Mouse (Mus musculus) adrenal gland, postnatal 14 days (tissue): ENCODE data around the gene Fam222a. TPM values are rescaled to one million over a fixed set of nuclear protein-coding genes. Genes with fewer than 3 reads are reported as not detected.
A peak's percentile ranks its signal among the peaks of the same experiment; 100 is the strongest.

Experiments
- DNase-seq: peaks from one replicate; pipeline ENCODE4 v3.0.0; 2021; ENCODE audit warnings: mixed read lengths
- total RNA-seq: library from RNA; stranded (reverse); gene quantifications from 2 replicates; pipeline ENCODE4 v1.2.3, GENCODE M21; 2021

Fam222a gene
- total RNA-seq, 1 experiment from 2014 or later: 77.0 TPM

DNA sequence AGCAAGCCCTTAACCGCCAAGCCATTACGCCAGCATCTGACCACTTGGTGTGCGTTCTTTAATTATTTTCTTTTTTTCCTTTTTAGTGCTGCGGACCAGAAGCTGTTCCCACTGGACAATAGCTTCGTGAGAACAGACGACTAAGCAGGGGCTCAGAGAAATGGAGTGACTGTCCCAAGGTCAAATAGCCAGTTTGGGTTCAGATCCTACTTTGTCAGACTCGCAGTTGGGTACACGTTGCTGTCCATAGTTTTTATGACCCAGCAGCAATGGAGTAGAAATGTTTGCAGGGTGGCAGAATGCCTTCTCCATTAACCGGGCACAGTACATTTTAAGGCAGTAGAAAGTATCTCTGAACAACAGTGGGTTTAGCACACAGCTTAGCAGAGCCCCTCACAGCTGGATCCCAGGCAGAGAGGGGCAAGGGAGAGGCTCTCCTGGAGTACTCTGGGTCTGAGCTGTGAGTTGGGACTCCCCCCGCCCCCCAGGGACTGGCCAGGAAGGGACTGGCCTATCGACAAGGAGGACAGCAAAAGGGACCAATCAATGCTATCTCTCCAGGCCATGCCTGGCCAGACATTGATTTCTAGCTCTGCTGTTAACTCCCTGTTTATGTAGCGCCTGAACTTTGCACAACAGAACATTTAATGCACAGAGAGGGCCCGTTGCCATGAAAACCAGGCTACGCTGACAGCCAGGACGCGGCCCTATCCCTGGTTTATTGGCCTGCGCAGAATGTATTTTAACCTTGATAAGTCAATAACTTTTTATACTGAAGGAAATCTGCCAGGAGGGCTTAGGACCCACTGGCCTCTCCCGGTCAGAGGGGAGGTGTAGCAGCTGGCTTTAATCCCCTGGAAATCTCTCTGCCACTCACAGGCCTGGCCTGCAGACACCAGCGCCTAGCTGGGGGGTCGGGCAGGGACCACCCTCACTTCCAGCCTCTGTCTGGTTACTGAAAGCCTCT is 9.8 kb upstream of the Fam222a start:
- no peak for DNase-seq

GRCm38 (mm10) chr5:114560533-114560936 is 7.3 kb upstream of the Fam222a start:
- DNase-seq: peak; percentile 72

DNA sequence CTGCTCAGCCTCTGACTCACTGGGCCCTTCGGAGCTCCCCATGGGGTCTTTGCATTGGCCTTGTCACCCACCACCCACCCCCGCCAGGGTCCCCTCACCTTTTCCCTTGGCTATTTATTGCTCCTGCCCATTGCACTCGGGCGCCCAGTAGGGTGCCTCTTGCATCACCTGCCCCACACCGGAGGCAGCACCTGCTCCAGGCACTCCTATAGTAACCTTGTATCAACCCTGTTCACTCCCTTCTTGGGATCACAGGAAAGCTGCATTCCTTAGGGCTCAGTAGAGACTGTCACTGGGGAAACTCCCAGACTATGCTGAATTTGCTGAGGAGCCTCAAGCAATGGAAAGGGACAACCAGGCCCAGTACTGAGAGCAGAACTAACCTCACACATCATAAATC is 6.9 kb upstream of the Fam222a start:
- no peak for DNase-seq

DNA sequence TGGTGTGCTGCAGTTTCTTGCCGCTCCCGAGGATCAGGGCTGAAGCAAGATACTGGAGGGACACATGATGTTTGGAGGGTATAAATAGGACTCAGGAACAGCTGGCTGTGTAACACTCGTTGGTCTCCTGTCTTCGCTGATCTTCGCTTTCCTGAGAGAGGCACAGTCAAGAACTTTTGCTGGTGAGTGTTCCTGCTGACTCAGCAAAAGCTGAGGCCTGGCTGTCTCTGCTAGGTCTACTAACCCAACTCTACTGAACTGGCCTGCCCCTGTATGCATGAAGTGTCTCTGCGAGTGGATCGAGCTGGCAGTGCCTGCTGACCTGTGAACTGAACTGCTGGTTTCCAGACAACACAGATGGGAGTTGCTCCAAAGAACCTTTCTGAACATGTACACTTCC is 3.8 kb upstream of the Fam222a start:
- DNase-seq: no peak

GRCm38 (mm10) chr5:114565305-114565704 is 2.5 kb upstream of the Fam222a start:
- peak; percentile 73 for DNase-seq

- peak; percentile 57 for DNase-seq
These were observed 2.1 kb upstream of the Fam222a start for GRCm38 (mm10) chr5:114565751-114566150.

DNA sequence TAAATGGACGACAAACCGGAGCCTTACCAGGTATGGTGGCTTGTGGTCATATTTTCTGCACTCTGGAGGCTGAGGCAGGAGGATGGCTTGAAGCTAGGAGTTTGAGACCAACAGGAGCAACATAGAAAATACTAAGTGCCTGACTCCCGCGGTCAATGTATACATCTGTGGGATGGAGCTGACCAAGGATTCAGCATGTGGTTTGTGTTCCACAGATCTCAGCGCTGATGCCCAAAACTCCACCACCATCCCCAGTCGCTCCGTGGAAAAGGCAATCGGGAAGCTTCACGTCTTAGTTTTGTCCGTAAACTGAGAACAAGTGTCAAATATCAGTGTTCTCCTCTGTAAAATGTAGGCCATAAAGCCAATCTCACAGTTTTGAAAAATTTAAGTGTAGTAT is 1.4 kb upstream of the Fam222a start:
- no peak for DNase-seq

GRCm38 (mm10) chr5:114567075-114567517 is 720 bp upstream of the Fam222a start:
- DNase-seq: peak; percentile 99

GRCm38 (mm10) chr5:114568818-114569217 is 1.0 kb downstream of the Fam222a start:
- DNase-seq: peak; percentile 86

DNA sequence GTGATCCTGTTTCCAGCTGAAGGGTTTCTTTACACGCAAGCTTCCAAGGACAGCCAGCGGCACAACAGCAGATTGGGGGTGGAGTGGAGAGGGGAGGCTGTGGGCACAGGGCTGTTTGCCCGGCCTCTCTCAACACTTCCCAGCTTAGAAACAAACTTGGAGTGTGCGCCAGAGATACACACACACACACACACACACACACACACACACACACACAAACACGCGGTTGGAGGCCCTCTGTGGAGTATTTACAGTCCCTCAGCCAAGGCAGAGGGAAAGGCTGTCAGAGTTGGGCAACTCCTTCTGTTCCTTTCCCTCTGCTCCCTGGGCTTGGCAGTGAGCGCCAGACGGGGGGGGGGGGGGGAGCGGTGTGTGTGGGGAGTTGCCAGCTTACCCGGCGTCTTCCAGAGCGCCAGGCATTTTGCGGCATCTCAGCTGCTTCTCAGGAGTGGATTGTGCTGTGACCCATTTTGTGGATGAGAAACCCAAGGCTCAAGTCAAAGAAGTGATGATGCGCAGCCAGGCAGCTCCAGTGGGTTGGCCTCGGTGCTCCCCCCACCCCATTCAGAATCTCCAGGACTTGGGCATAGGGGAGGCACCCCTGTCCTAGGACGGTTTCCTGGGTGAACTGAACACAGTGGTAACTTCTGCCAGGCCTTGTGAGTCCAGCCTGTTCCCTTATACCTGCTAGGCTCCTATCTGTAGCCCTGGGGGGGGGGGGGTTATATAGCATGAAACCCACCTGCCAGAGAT is 2.3 kb downstream of the Fam222a start:
- peak; percentile 70 for DNase-seq

DNA sequence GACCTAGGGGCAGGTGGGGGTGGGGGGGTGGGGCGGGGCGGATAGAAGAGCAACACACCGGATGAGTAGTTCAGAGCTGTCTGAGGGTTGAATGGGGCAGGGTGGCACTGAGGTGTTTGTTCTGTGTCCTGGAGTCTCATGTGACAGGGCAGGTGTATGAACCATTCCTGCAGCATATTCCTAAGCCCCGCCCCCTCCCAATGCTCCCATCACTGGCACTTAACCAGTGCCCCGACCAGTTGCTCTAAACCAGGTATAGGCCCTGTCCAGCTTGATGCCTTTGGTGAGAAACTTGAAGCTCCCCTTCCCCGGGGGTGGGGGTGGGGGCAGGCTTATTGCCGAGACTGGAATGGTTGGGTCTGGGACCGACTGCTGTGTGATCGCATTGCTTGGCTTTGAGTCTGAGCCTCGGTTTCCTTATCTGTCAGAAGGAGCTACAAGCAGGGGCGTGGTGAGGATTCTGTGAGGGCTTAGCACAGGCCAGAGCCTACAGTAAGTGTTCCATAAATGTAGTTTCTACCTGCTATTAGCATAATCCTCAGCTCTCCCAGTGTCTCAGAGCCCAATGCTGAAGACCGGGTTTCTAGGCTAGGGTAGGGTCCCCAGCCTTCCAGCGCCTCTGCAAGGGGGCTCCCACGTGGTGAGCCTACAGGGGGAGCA is 3.1 kb downstream of the Fam222a start:
- DNase-seq: no peak

DNA sequence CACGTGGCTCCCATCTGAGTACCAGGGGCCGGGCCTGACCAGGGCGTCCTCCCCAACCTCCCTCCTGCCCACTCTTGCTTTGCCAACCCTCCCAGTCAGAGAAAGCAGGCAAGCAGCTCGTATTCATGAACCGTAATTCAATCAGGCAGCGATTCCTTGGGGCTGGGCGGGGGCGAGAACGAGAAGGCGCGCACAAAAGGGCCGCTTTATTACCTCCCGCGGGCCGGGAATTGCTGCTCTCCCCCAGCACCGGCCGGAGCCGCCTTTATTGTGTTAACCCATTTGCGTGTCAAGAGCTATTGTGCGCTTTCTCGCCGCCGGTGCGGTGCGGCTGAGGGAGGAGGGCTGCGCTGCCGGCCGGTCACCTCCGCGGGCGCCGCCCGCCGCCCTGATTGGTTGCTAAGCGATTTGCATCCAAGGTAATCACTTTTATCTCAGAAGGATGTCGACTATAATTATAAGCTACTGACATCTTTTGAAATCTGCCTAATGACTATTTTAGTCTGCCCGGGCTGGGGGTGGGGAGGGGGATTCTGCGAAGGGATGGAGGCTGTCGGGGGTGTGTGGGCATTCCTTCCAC is 3.7 kb downstream of the Fam222a start:
- DNase-seq: peak; percentile 66

DNA sequence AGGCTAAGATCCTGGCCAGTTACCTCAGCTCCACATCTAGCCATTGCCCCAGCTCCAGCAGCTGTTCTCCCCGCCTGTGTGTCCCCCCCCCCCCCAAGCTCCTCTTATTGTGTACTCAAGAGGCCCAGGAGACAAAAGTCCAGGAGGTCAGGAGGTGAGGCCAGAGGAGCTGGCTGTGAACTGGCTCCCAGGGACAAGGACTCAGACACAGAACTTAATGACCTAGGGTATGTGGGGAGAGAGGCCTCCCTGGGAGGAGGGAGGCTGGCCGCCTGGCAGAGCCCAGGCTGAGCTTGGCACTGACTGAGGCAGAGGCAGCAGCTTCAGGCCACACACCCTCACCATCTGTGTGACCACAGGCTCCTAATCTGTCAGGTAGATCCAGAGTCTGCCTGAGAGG is 5.2 kb downstream of the Fam222a start:
- DNase-seq: peak; percentile 67

DNA sequence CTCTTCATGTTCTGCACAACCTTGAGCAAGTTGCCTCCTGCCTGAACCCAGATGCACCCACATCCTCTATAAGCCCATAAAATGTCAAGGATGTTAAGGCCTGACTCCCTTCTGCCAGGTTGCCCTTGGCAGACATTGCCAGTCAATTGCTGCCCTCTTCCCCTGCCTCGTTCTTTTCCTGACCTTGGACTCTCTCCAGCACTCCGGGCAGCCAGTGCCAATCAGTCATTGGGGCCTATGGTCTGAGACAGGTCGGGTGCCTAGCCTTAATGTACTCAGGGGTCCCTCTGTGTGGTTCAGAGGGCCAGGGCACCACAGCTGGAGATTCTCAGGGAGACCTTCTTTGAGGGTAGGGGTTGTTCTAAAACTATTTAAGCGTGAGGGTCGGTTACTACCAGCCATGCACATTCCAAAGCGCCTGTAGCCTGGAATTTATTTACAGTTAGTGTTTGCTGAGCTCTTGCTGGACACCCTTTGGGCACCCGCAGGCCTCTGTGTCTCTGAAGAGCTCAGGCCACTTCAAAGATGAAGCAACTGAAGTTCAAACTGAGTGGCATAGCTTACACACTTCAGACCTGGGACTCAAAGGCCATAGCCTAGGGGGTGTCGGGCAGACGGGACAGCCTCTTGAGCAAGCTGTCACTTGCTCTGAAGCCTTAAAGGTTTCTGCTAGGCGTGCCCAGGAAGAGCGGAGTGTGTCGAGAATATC is 6.3 kb downstream of the Fam222a start:
- peak; percentile 90 for DNase-seq

- DNase-seq: no peak
These were observed 7.2 kb downstream of the Fam222a start for GRCm38 (mm10) chr5:114575010-114575409.

GRCm38 (mm10) chr5:114575530-114575929 is 7.7 kb downstream of the Fam222a start:
- peak; percentile 76 for DNase-seq

GRCm38 (mm10) chr5:114575986-114576605 is 8.3 kb downstream of the Fam222a start:
- DNase-seq: no peak

DNA sequence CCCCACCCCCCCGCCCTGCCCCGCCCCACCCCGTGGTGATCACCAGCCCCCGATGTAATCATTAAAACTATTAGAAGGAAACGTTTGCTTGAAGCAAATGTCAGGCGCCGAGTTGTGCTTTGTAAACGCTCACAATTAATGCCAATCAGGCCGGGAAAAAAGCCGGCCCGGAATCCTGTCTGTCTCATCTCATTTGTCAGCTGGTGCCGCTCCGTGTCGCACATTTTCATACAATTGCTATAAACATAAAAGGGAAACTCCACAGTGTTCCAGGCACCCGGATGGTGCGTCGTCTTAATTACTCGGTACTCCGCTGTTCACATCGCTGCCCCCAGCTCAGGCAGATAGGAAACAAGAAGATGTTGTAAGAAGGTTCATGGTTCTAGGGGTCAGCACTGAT is 10.5 kb downstream of the Fam222a start:
- no peak for DNase-seq

GRCm38 (mm10) chr5:114579714-114580357 is 12.0 kb downstream of the Fam222a start:
- DNase-seq: no peak

GRCm38 (mm10) chr5:114581486-114581885 is 13.7 kb downstream of the Fam222a start:
- DNase-seq: peak; percentile 72

DNA sequence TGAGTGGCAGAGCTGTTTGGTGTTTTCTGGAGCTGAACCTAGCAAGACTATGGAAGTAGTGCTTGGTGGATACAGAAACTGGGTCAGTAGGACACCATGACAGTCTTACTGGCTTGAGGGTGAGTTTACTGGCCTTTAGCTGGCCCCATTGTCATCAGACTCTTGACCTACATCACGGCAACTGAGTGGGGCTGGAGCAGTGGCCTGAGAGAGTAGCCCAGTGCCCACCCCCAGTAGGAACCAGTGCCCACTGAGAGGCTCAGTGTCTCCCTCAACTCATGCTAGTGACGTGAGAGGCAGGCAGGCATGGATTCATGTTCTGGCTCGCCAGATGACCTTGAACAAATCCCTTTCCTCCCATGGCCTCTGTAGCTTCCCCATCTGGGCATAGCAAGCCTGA is 15.2 kb downstream of the Fam222a start:
- no peak for DNase-seq
